Mouse (Mus musculus): ENCODE measurements at regions not wholly inside any gene's neighbourhood (a gene's known extent, or its start where the extent isn't known, plus 50 kb on each side); places are given as distances from the start of the nearest gene placed in this dataset.

DNA sequence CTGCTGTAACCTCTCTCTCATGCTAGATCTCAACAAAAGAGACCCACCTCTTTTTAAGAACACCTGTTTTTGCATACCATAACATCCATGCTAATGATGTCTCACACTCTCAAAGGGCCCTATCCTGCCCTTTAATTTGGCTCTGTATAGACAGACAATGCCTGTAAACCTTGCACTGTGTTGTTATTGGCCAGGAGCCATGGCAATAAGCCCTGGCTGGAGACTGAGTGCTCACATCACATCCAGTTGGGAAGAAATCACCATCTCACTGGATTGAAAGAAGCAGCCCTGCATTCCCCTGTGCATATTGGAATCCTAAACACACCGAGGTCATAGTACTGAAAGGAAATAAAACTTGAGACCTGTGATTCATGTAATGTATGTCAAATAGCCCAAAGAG, 598.7 kb upstream of the Sox11 start:
- WGBS = 76% methylated on average over 1 of the region's 1 CpGs

DNA sequence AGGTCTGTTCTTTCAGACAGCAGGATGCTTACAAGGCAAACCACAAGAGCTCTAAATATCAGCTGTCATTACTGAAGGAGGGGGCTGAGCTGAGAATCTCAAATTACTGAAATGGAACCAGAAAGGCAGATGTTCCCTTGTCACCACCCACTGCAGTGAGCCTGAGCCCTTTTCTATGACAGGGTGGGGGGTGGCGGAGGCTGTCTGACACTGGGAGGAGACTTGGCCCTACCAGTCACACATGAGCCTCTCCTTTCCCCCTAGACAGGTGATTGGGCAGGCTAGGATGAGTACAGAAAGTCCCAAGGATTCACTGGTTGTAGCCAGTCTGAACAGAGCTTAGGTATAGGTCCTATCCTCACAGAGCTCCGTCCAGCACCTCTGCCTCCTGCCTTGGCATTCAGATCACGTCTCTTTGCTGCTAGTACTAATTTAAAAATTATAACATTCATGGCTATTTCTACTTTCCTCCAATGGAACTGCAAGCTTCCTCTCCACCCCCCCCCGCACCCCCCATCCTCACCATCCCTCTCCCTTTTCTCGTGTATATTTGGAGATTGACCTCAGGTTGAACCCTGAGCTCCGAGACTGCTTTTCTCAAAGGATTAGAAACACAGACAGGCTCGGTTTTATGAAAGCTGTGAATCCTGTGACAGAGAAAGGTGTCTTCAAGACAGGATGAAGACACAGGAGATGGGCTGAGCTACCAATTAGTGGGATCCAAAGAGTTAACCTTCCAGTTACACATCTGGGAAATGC, 590.2 kb upstream of the Sox11 start:
- 34% methylated on average over 7 of the region's 7 CpGs for WGBS
- ATAC-seq = no peak
- H3K4me1 ChIP-seq (replicated peaks; ENCODE audit: control insufficient read depth, insufficient read depth, low read length) = no peaks in the 10 kb centered on the region

More for the DNA sequence above, 598.7 kb upstream of the Sox11 start:
- Histone ChIP-seq H3K9ac (ENCODE audit: low read depth, low read length) (no peak overlapping the region), H3K27me3 (replicated peaks; ENCODE audit: control insufficient read depth, insufficient read depth, low read length) (no peaks in the 10 kb centered on the region), H3K36me3 (ENCODE audit: control insufficient read depth, insufficient read depth) (no peaks in the 10 kb centered on the region), H3K4me2 (replicated peaks; ENCODE audit: low read depth) (no peak overlapping the region), H3K4me1 (replicated peaks; ENCODE audit: control insufficient read depth, insufficient read depth, low read length) (no peaks in the 10 kb centered on the region), H3K27ac (ENCODE audit: low read depth, low read length) (no peak overlapping the region), H3K4me3 (ENCODE audit: low read depth, low read length) (no peak overlapping the region), H3K9me3 (ENCODE audit: control insufficient read depth) (no peaks in the 10 kb centered on the region)
- ATAC-seq = no peak
- no peak for TF ChIP-seq CTCF (IDR thresholded peaks at IDR 0.05; ENCODE audit: low read depth)

DNA sequence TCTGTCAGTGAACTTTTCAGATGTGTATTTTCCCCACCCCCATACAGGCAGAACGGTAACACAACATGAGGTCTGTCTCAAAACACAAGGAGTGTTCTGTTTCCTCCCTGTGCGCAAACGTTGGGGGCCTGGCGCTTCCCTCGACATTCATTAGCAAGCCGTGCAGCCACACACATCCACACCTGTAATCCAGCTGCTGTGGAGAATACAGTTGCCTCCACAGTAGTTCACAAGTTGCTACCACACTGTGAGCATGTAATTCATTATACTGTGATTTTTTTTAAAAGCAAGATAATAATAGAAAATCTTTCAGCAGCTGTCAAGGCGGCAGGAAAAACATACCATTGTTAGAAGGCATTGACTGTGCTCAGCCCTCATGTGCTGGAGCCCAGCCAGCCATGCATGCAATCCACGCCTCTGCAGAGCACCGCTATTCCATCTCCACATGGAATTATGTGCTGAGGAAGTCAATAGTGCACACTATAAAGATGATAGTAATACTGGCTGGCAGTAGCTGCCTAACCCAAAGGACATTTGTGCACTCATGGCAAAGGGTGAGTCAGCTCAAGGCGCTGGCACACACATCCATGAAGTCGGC, 586.1 kb upstream of the Sox11 start:
- no peak overlapping the region for H3K9ac ChIP-seq (ENCODE audit: low read depth, low read length)
- ATAC-seq = no peak
- no peaks in the 10 kb centered on the region for H3K27me3 ChIP-seq (replicated peaks; ENCODE audit: control insufficient read depth, insufficient read depth, low read length)
- no peak for TF ChIP-seq CTCF (IDR thresholded peaks at IDR 0.05; ENCODE audit: low read depth)
- WGBS = 56% methylated on average over 11 of the region's 11 CpGs
- H3K4me3 ChIP-seq (ENCODE audit: low read depth, low read length) = no peak overlapping the region
- no peak overlapping the region for H3K27ac ChIP-seq (ENCODE audit: low read depth, low read length)
- H3K36me3 ChIP-seq (ENCODE audit: control insufficient read depth, insufficient read depth) = no peaks in the 10 kb centered on the region
- H3K9me3 ChIP-seq (ENCODE audit: control insufficient read depth) = no peaks in the 10 kb centered on the region
- H3K4me1 ChIP-seq (replicated peaks; ENCODE audit: control insufficient read depth, insufficient read depth, low read length) = no peaks in the 10 kb centered on the region
- no peak overlapping the region for H3K4me2 ChIP-seq (replicated peaks; ENCODE audit: low read depth)

More for the DNA sequence above, 590.2 kb upstream of the Sox11 start:
- no peaks in the 10 kb centered on the region for H3K36me3 ChIP-seq (ENCODE audit: control insufficient read depth, insufficient read depth)
- H3K4me3 ChIP-seq (ENCODE audit: low read depth, low read length) = no peak overlapping the region
- H3K27me3 ChIP-seq (replicated peaks; ENCODE audit: control insufficient read depth, insufficient read depth, low read length) = no peaks in the 10 kb centered on the region
- TF ChIP-seq CTCF (IDR thresholded peaks at IDR 0.05; ENCODE audit: low read depth) = no peak
- H3K27ac ChIP-seq (ENCODE audit: low read depth, low read length) = no peak overlapping the region
- H3K9ac ChIP-seq (ENCODE audit: low read depth, low read length) = no peak overlapping the region
- H3K4me2 ChIP-seq (replicated peaks; ENCODE audit: low read depth) = no peak overlapping the region
- no peaks in the 10 kb centered on the region for H3K9me3 ChIP-seq (ENCODE audit: control insufficient read depth)

- TF ChIP-seq CTCF (IDR thresholded peaks at IDR 0.05; ENCODE audit: low read depth) = no peak
- no peak for ATAC-seq
- H3K27ac ChIP-seq (ENCODE audit: low read depth, low read length) = no peak overlapping the region
- no peak overlapping the region for H3K4me3 ChIP-seq (ENCODE audit: low read depth, low read length)
- no peaks in the 10 kb centered on the region for H3K4me1 ChIP-seq (replicated peaks; ENCODE audit: control insufficient read depth, insufficient read depth, low read length)
- H3K36me3 ChIP-seq (ENCODE audit: control insufficient read depth, insufficient read depth) = no peaks in the 10 kb centered on the region
- 87% methylated on average over 6 of the region's 6 CpGs for WGBS
- no peaks in the 10 kb centered on the region for H3K27me3 ChIP-seq (replicated peaks; ENCODE audit: control insufficient read depth, insufficient read depth, low read length)
- H3K9ac ChIP-seq (ENCODE audit: low read depth, low read length) = no peak overlapping the region
- H3K4me2 ChIP-seq (replicated peaks; ENCODE audit: low read depth) = no peak overlapping the region
- H3K9me3 ChIP-seq (ENCODE audit: control insufficient read depth) = no peaks in the 10 kb centered on the region
Measured at GRCm38 (mm10) chr12:27926730-27927129, 584.4 kb upstream of the Sox11 start.

GRCm38 (mm10) chr12:27920607-27921006, 578.2 kb upstream of the Sox11 start:
- Histone ChIP-seq H3K27me3 (replicated peaks; ENCODE audit: control insufficient read depth, insufficient read depth, low read length) (no peaks in the 10 kb centered on the region), H3K27ac (ENCODE audit: low read depth, low read length) (no peak overlapping the region), H3K4me2 (replicated peaks; ENCODE audit: low read depth) (no peak overlapping the region), H3K9ac (ENCODE audit: low read depth, low read length) (no peak overlapping the region), H3K9me3 (ENCODE audit: control insufficient read depth) (no peaks in the 10 kb centered on the region), H3K4me1 (replicated peaks; ENCODE audit: control insufficient read depth, insufficient read depth, low read length) (no peaks in the 10 kb centered on the region), H3K4me3 (ENCODE audit: low read depth, low read length) (no peak overlapping the region), H3K36me3 (ENCODE audit: control insufficient read depth, insufficient read depth) (no peaks in the 10 kb centered on the region)
- WGBS = 62% methylated on average over 1 of the region's 1 CpGs
- ATAC-seq = no peak
- no peak for TF ChIP-seq CTCF (IDR thresholded peaks at IDR 0.05; ENCODE audit: low read depth)

DNA sequence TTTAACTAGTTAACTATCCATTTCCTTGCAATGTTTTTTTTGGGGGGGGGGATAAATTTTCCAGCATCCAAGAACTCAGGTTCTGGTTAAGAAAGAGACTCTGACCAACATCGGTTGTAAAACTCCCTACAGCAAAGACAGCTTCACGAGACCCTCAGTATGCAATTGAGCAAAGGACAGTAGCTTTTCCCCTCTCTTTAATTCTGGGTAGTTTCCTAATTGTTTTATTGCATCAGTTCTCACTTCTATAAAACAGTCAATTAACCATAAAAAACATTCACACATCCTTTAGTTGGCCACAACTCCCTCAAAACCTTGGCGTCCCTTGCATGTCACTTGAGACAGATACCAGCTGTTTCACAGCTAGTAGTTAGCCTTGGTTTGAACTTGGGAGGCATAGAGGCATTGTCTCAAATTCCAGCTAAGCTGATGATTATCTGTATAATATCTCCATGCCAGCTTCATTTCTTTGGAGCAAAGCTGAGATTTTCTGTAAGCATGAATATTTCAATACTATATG, 574.1 kb upstream of the Sox11 start:
- no peak overlapping the region for H3K27ac ChIP-seq (ENCODE audit: low read depth, low read length)
- no peak overlapping the region for H3K9ac ChIP-seq (ENCODE audit: low read depth, low read length)
- WGBS = 50% methylated on average over 3 of the region's 3 CpGs
- no peak for ATAC-seq
- H3K9me3 ChIP-seq (ENCODE audit: control insufficient read depth) = no peaks in the 10 kb centered on the region
- H3K4me3 ChIP-seq (ENCODE audit: low read depth, low read length) = no peak overlapping the region
- H3K4me1 ChIP-seq (replicated peaks; ENCODE audit: control insufficient read depth, insufficient read depth, low read length) = no peaks in the 10 kb centered on the region
- no peaks in the 10 kb centered on the region for H3K27me3 ChIP-seq (replicated peaks; ENCODE audit: control insufficient read depth, insufficient read depth, low read length)
- H3K4me2 ChIP-seq (replicated peaks; ENCODE audit: low read depth) = no peak overlapping the region
- no peak for TF ChIP-seq CTCF (IDR thresholded peaks at IDR 0.05; ENCODE audit: low read depth)
- no peaks in the 10 kb centered on the region for H3K36me3 ChIP-seq (ENCODE audit: control insufficient read depth, insufficient read depth)

Measured in intestine, postnatal 0 days (tissue).